8 mouse cellular contexts compared by ENCODE assay signal in genomic region chr7:113594363-113594762, GRCm38 (mm10).
DNase-seq lines count a peak whose midpoint lies in the region; ATAC-seq lines count a peak whose summit lies in the region.

No protein-coding gene starts in this region.

- peak; percentile 32 to 54 for DNase-seq in urinary bladder, adult 18-20 months (ENCODE audit: low spot score in 2 of 2)
- DNase-seq in urinary bladder, postnatal 10 days (ENCODE audit: low spot score), result no peak
- peak; percentile 48 for DNase-seq in c-Kit-positive CD71-negative TER-119-negative erythroid progenitor cells, embryonic 14.5 days (ENCODE audit: low read depth)
- peak; percentile 65 for DNase-seq in kidney, adult 11 months
- peak; percentile 41 for DNase-seq in left cerebral cortex, postnatal 4 days
- peak; percentile 79 for DNase-seq in naive thymus-derived CD4-positive, alpha-beta T cell, adult 2 months (ENCODE audit: low read depth)
- peak; percentile 48 for DNase-seq in testis, postnatal 10 days (ENCODE audit: low spot score)

- H3K27me3 ChIP-seq in forebrain, embryonic 13.5 days, result no peaks in the 10 kb centered on the region; the same call in 1 of the 2 replicates

- 1% methylated on average over 3 of the region's 3 CpGs for WGBS in forebrain, embryonic 13.5 days

- H3K4me1 ChIP-seq in forebrain, embryonic 13.5 days, result no peaks in the 10 kb centered on the region

- intact Hi-C loops in left cerebral cortex, postnatal 4 days (cut with DNase I), result loop anchor here (5.0 kb wide), 1 partner anchor 217 kb away; no protein-coding TSS in a partner anchor

- peak; percentile 62; the same call in 1 of the 2 replicates for ATAC-seq in forebrain, embryonic 13.5 days

- no peaks in the 10 kb centered on the region for H3K9me3 ChIP-seq in forebrain, embryonic 13.5 days (replicated peaks)

- no peak overlapping the region for H3K9ac ChIP-seq in forebrain, embryonic 13.5 days

- no peak overlapping the region for H3K4me2 ChIP-seq in forebrain, embryonic 13.5 days

- H3K36me3 ChIP-seq in forebrain, embryonic 13.5 days (ENCODE audit: poor library complexity, severe bottlenecking), result no peaks in the 10 kb centered on the region

- H3K4me3 ChIP-seq in forebrain, embryonic 13.5 days, result no peak overlapping the region

- H3K27ac ChIP-seq in forebrain, embryonic 13.5 days, result no peak overlapping the region
